Mouse (Mus musculus): ENCODE data around the gene Fcamr. TPM values are rescaled to one million over a fixed set of nuclear protein-coding genes. Genes with fewer than 3 reads are reported as not detected.

The Fcamr gene
- polyA plus RNA-seq, 1 experiment = not detected

- Histone ChIP-seq H3K36me3 (replicated peaks; ENCODE audit: low read length) (no peaks in the 10 kb centered on the region), H3K27me3 (replicated peaks) (peaks cover 64% of the 10 kb centered on the region), H3K4me3 (replicated peaks) (no peak overlapping the region), H3K9me3 (no peaks in the 10 kb centered on the region), H3K4me1 (no peaks in the 10 kb centered on the region)
- TF ChIP-seq FLI1 (IDR thresholded peaks at IDR 0.05; ENCODE audit: low read length) (no peak), GATA1 (IDR thresholded peaks at IDR 0.05; ENCODE audit: borderline replicate concordance, low read length) (no peak)
Measured at GRCm38 (mm10) chr1:130821911-130822625, 21.4 kb downstream of the Fcamr start.

- no peak for TF ChIP-seq GATA1 (IDR thresholded peaks at IDR 0.05; ENCODE audit: borderline replicate concordance, low read length)
- no peak for TF ChIP-seq FLI1 (IDR thresholded peaks at IDR 0.05; ENCODE audit: low read length)
- peaks cover 13% of the 10 kb centered on the region for H3K4me1 ChIP-seq
- H3K36me3 ChIP-seq (replicated peaks; ENCODE audit: low read length) = no peaks in the 10 kb centered on the region
- peaks cover 50% of the 10 kb centered on the region for H3K27me3 ChIP-seq (replicated peaks)
- H3K9me3 ChIP-seq = no peaks in the 10 kb centered on the region
- H3K4me3 ChIP-seq (replicated peaks) = no peak within 1 kb of the TSS
Measured at GRCm38 (mm10) chr1:130826448-130826847, 25.7 kb downstream of the Fcamr start, which contains the start of gene Pigr. TSS of gene Pigr (plus strand) at chr1:130826684.

GRCm38 (mm10) chr1:130828656-130829055 is 28.0 kb downstream of the Fcamr start:
- no peaks in the 10 kb centered on the region for H3K36me3 ChIP-seq (replicated peaks; ENCODE audit: low read length)
- no peak overlapping the region for H3K4me3 ChIP-seq (replicated peaks)
- peaks cover 19% of the 10 kb centered on the region for H3K4me1 ChIP-seq
- peaks cover 36% of the 10 kb centered on the region for H3K27me3 ChIP-seq (replicated peaks)
- TF ChIP-seq FLI1 (IDR thresholded peaks at IDR 0.05; ENCODE audit: low read length) (no peak), GATA1 (IDR thresholded peaks at IDR 0.05; ENCODE audit: borderline replicate concordance, low read length) (no peak)
- H3K9me3 ChIP-seq = no peaks in the 10 kb centered on the region

GRCm38 (mm10) chr1:130829906-130830830 is 29.5 kb downstream of the Fcamr start:
- H3K27me3 ChIP-seq (replicated peaks) = peaks cover 29% of the 10 kb centered on the region
- H3K4me3 ChIP-seq (replicated peaks) = no peak overlapping the region
- peaks cover 19% of the 10 kb centered on the region for H3K4me1 ChIP-seq

GRCm38 (mm10) chr1:130832230-130833149 is 31.8 kb downstream of the Fcamr start:
- H3K4me1 ChIP-seq = peaks cover 19% of the 10 kb centered on the region
- peaks cover 15% of the 10 kb centered on the region for H3K27me3 ChIP-seq (replicated peaks)
- TF ChIP-seq GATA1 (IDR thresholded peaks at IDR 0.05; ENCODE audit: borderline replicate concordance, low read length) = no peak
- TF ChIP-seq FLI1 (IDR thresholded peaks at IDR 0.05; ENCODE audit: low read length) = no peak
- no peaks in the 10 kb centered on the region for H3K9me3 ChIP-seq
- no peak overlapping the region for H3K4me3 ChIP-seq (replicated peaks)
- H3K36me3 ChIP-seq (replicated peaks; ENCODE audit: low read length) = no peaks in the 10 kb centered on the region

More at GRCm38 (mm10) chr1:130829906-130830830, 29.5 kb downstream of the Fcamr start:
- H3K36me3 ChIP-seq (replicated peaks; ENCODE audit: low read length) = no peaks in the 10 kb centered on the region
- H3K9me3 ChIP-seq = no peaks in the 10 kb centered on the region
- TF ChIP-seq FLI1 (IDR thresholded peaks at IDR 0.05; ENCODE audit: low read length) = no peak
- TF ChIP-seq GATA1 (IDR thresholded peaks at IDR 0.05; ENCODE audit: borderline replicate concordance, low read length) = no peak

GRCm38 (mm10) chr1:130835161-130835936 is 34.6 kb downstream of the Fcamr start:
- TF ChIP-seq GATA1 (IDR thresholded peaks at IDR 0.05; ENCODE audit: borderline replicate concordance, low read length) (no peak), FLI1 (IDR thresholded peaks at IDR 0.05; ENCODE audit: low read length) (no peak)
- no peak overlapping the region for H3K4me3 ChIP-seq (replicated peaks)
- H3K4me1 ChIP-seq = peaks cover 16% of the 10 kb centered on the region
- H3K27me3 ChIP-seq (replicated peaks) = peaks cover 9% of the 10 kb centered on the region
- H3K36me3 ChIP-seq (replicated peaks; ENCODE audit: low read length) = no peaks in the 10 kb centered on the region
- no peaks in the 10 kb centered on the region for H3K9me3 ChIP-seq

GRCm38 (mm10) chr1:130838288-130838687 is 37.6 kb downstream of the Fcamr start:
- TF ChIP-seq GATA1 (IDR thresholded peaks at IDR 0.05; ENCODE audit: borderline replicate concordance, low read length) (no peak), FLI1 (IDR thresholded peaks at IDR 0.05; ENCODE audit: low read length) (no peak)
- Histone ChIP-seq H3K36me3 (replicated peaks; ENCODE audit: low read length) (no peaks in the 10 kb centered on the region), H3K4me1 (peaks cover 12% of the 10 kb centered on the region)

GRCm38 (mm10) chr1:130840599-130841379 is 40.1 kb downstream of the Fcamr start:
- Histone ChIP-seq H3K9me3 (no peaks in the 10 kb centered on the region), H3K27me3 (replicated peaks) (peaks cover 18% of the 10 kb centered on the region), H3K4me1 (peaks cover 12% of the 10 kb centered on the region), H3K4me3 (replicated peaks) (no peak overlapping the region), H3K36me3 (replicated peaks; ENCODE audit: low read length) (no peaks in the 10 kb centered on the region)
- TF ChIP-seq FLI1 (IDR thresholded peaks at IDR 0.05; ENCODE audit: low read length) (no peak), GATA1 (IDR thresholded peaks at IDR 0.05; ENCODE audit: borderline replicate concordance, low read length) (no peak)

More at GRCm38 (mm10) chr1:130838288-130838687, 37.6 kb downstream of the Fcamr start:
- peaks cover 15% of the 10 kb centered on the region for H3K27me3 ChIP-seq (replicated peaks)
- no peak overlapping the region for H3K4me3 ChIP-seq (replicated peaks)
- H3K9me3 ChIP-seq = no peaks in the 10 kb centered on the region

All from megakaryocyte, embryonic 14.5 days (primary cell).